In the genomic region with DNA sequence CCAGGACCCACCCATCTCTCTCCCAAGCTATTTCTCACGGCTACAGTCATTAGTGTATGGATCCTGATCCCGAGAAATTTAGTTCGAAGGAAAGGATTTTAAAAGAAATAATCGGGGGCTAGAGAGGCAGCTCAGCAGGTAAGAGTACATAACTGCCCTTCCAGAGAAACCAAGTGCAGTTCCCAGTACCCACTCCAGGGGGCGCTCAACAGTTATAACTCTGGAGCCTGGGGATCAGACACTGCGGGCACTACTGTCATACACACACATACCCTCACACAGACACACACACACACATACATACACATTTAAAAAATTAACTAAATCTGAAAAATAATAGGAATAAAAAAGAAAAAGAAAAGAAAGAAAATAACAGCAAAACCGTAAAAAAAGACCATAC, we compare ENCODE assay signal across 8 mouse cellular contexts. TPM values are rescaled to one million over a fixed set of nuclear protein-coding genes. Genes with fewer than 3 reads are reported as not detected.
DNase-seq lines count a peak whose midpoint lies in the region; ATAC-seq lines count a peak whose summit lies in the region.

No protein-coding gene starts in this region.

- no peaks in the 10 kb centered on the region for H3K4me1 ChIP-seq in heart, embryonic 11.5 days (ENCODE audit: control insufficient read depth, insufficient read depth, low read length)

- no peak overlapping the region for H3K9ac ChIP-seq in heart, embryonic 11.5 days (ENCODE audit: low read depth, low read length)

- H3K4me2 ChIP-seq in heart, embryonic 11.5 days = no peak overlapping the region

- H3K36me3 ChIP-seq in heart, embryonic 11.5 days (ENCODE audit: control insufficient read depth, insufficient read depth, low read length) = no peaks in the 10 kb centered on the region

- 38% methylated on average over 7 of the region's 7 CpGs for WGBS in heart, embryonic 11.5 days (ENCODE audit: insufficient replicate concordance)

- H3K4me3 ChIP-seq in heart, embryonic 11.5 days (ENCODE audit: low read depth, low read length) = no peak overlapping the region

- no peak for ATAC-seq in heart, embryonic 11.5 days (replicated peaks; ENCODE audit: insufficient number of reproducible peaks, low FRiP score, low TSS enrichment)
- ATAC-seq in megakaryocyte, adult 5-6 weeks (ENCODE audit: poor library complexity, severe bottlenecking) = peak; percentile 87

- H3K9me3 ChIP-seq in heart, embryonic 11.5 days (replicated peaks; ENCODE audit: control insufficient read depth, low read length) = no peaks in the 10 kb centered on the region

- H3K27me3 ChIP-seq in heart, embryonic 11.5 days (ENCODE audit: control insufficient read depth, insufficient read depth, low read length) = no peaks in the 10 kb centered on the region

- no peak overlapping the region for H3K27ac ChIP-seq in heart, embryonic 11.5 days (ENCODE audit: low read depth, low read length)

- peak; percentile 89 for DNase-seq in heart, adult 11 months
- DNase-seq in A20 (ENCODE audit: low read depth, low spot score) (peak; percentile 70), adipocyte (ENCODE audit: low spot score) (peak; percentile 40)
- DNase-seq in embryo, embryonic 11 days = peak; percentile 54
- peak; percentile 22 to 60 for DNase-seq in layer of hippocampus, adult 18-20 months (ENCODE audit: low spot score in 2 of 2)
- peak; percentile 67 for DNase-seq in thymus, postnatal 0 days (ENCODE audit: low spot score)

RNA-seq across cellular contexts. Expression of a gene that starts 23.8 kb away (rescaled TPM):
- polyA plus RNA-seq in heart, embryonic 11.5 days (2014; fragmentation: Nextera tagmentation; extraction: Ambion mirVana) = 1.5 and 1.8 TPM in 2 replicates
- 1 to 10 TPM; 3.8 to 5.0 TPM for total RNA-seq in layer of hippocampus, adult 18-20 months (2021)
- total RNA-seq in megakaryocyte, adult 5-6 weeks (2015) = 0.07 TPM in 1 of 2 replicates, not detected in the other
- total RNA-seq in megakaryocyte, adult 5-6 weeks (2017) = not detected in 2 replicates
- 1.2 TPM in 2 replicates for polyA plus RNA-seq in thymus, postnatal 0 days (2015; fragmentation: Nextera tagmentation; extraction: Ambion mirVana)

RNA-seq across cellular contexts. Expression of a gene that starts 44.2 kb away (rescaled TPM):
- polyA plus RNA-seq in heart, embryonic 11.5 days (2014; fragmentation: Nextera tagmentation; extraction: Ambion mirVana) = 0.07 and 0.13 TPM in 2 replicates
- total RNA-seq in layer of hippocampus, adult 18-20 months (2021) = 10 to 100 TPM; 37.9 to 40.8 TPM
- total RNA-seq in megakaryocyte, adult 5-6 weeks (2015) = 15.2 and 20.7 TPM in 2 replicates
- total RNA-seq in megakaryocyte, adult 5-6 weeks (2017) = 33.5 and 35.8 TPM in 2 replicates
- polyA plus RNA-seq in thymus, postnatal 0 days (2015; fragmentation: Nextera tagmentation; extraction: Ambion mirVana) = 18.1 and 21.8 TPM in 2 replicates

RNA-seq across cellular contexts. Expression of a gene that starts 52.2 kb away (rescaled TPM):
- 17.1 and 17.2 TPM in 2 replicates for polyA plus RNA-seq in heart, embryonic 11.5 days (2014; fragmentation: Nextera tagmentation; extraction: Ambion mirVana)
- total RNA-seq in layer of hippocampus, adult 18-20 months (2021) = 10 to 100 TPM; 39.9 to 40.5 TPM
- total RNA-seq in megakaryocyte, adult 5-6 weeks (2015) = 9.1 and 12.3 TPM in 2 replicates
- total RNA-seq in megakaryocyte, adult 5-6 weeks (2017) = 12.2 and 15.8 TPM in 2 replicates
- polyA plus RNA-seq in thymus, postnatal 0 days (2015; fragmentation: Nextera tagmentation; extraction: Ambion mirVana) = 20.9 and 21.0 TPM in 2 replicates

Comparison
In these comparisons a context has a peak if more than half of its experiments do, and no peak if none do; other contexts are left out.
1. RNA of a gene that starts 23.8 kb away (total RNA-seq): 3.8 to 5.0 TPM in layer of hippocampus, adult 18-20 months; 0.07 TPM in megakaryocyte, adult 5-6 weeks; every median in the first group is over 4 times any median in the second.
2. Peak in every context shown above with its lines, with median percentiles within 50 percentile points of each other: DNase-seq.